7 mouse cellular contexts compared by ENCODE assay signal in genomic region chr10:80621940-80622660, GRCm38 (mm10). TPM values are rescaled to one million over a fixed set of nuclear protein-coding genes. Genes with fewer than 3 reads are reported as not detected.
DNase-seq lines count a peak whose midpoint lies in the region; ATAC-seq lines count a peak whose summit lies in the region.

No protein-coding gene starts in this region.

- H3K4me3 ChIP-seq in embryonic facial prominence, embryonic 12.5 days: peak overlapping the region; percentile 82
- peak overlapping the region; percentile 87 for H3K4me3 ChIP-seq in limb, embryonic 11.5 days (ENCODE audit: low read depth, low read length)
- peak overlapping the region; percentile 78 for H3K4me3 ChIP-seq in midbrain, embryonic 14.5 days (replicated peaks; ENCODE audit: low read depth, low read length)

- H3K4me1 ChIP-seq in embryonic facial prominence, embryonic 12.5 days: peaks cover 24% of the 10 kb centered on the region
- peaks cover 17% of the 10 kb centered on the region for H3K4me1 ChIP-seq in limb, embryonic 11.5 days (ENCODE audit: control insufficient read depth, insufficient read depth, low read length)
- peaks cover 22% of the 10 kb centered on the region for H3K4me1 ChIP-seq in midbrain, embryonic 14.5 days (ENCODE audit: control insufficient read depth, insufficient read depth, low read length)

- H3K27me3 ChIP-seq in embryonic facial prominence, embryonic 12.5 days: no peaks in the 10 kb centered on the region
- no peaks in the 10 kb centered on the region for H3K27me3 ChIP-seq in limb, embryonic 11.5 days (ENCODE audit: control insufficient read depth, insufficient read depth, low read length)
- no peaks in the 10 kb centered on the region for H3K27me3 ChIP-seq in midbrain, embryonic 14.5 days (ENCODE audit: control insufficient read depth, insufficient read depth, low read length)

- peak; percentile 93 for ATAC-seq in embryonic facial prominence, embryonic 12.5 days (ENCODE audit: insufficient number of reproducible peaks, insufficient read depth, low FRiP score, low TSS enrichment)
- ATAC-seq in limb, embryonic 11.5 days (ENCODE audit: insufficient number of reproducible peaks, low FRiP score, low TSS enrichment, low read depth): peak; percentile 95
- ATAC-seq in midbrain, embryonic 14.5 days (ENCODE audit: low FRiP score, low TSS enrichment): peak; percentile 96

- H3K36me3 ChIP-seq in embryonic facial prominence, embryonic 12.5 days: no peaks in the 10 kb centered on the region
- no peaks in the 10 kb centered on the region for H3K36me3 ChIP-seq in limb, embryonic 11.5 days (ENCODE audit: control insufficient read depth, insufficient read depth, low read length)
- H3K36me3 ChIP-seq in midbrain, embryonic 14.5 days (ENCODE audit: control insufficient read depth, insufficient read depth, low read length): no peaks in the 10 kb centered on the region

- peak overlapping the region; percentile 93 for H3K4me2 ChIP-seq in embryonic facial prominence, embryonic 12.5 days (replicated peaks)
- peak overlapping the region; percentile 69 for H3K4me2 ChIP-seq in limb, embryonic 11.5 days (ENCODE audit: low read depth, severe bottlenecking)
- peak overlapping the region; percentile 98 for H3K4me2 ChIP-seq in midbrain, embryonic 14.5 days (ENCODE audit: low read length)

- H3K9ac ChIP-seq in embryonic facial prominence, embryonic 12.5 days: peak overlapping the region; percentile 91
- H3K9ac ChIP-seq in limb, embryonic 11.5 days (ENCODE audit: low read length): peak overlapping the region; percentile 80
- peak overlapping the region; percentile 86; the same call in 1 of the 2 replicates for H3K9ac ChIP-seq in midbrain, embryonic 14.5 days (replicated peaks; ENCODE audit: low read length)

- DNase-seq in adrenal gland, postnatal 25 days: peak; percentile 98
- DNase-seq in heart, adult 11 months: peak; percentile 100
- peak; percentile 99 for DNase-seq in kidney, adult 18-20 months
- peak; percentile 100 for DNase-seq in limb, embryonic 11.5 days (ENCODE audit: low spot score)
- DNase-seq in midbrain, embryonic 14.5 days: peak; percentile 100
- DNase-seq in spleen, adult 18-20 months: peak; percentile 98 to 99

- H3K27ac ChIP-seq in embryonic facial prominence, embryonic 12.5 days: peak overlapping the region; percentile 88
- peak overlapping the region; percentile 53 for H3K27ac ChIP-seq in limb, embryonic 11.5 days (replicated peaks; ENCODE audit: low read depth, low read length)
- peak overlapping the region; percentile 97 for H3K27ac ChIP-seq in midbrain, embryonic 14.5 days (replicated peaks; ENCODE audit: low read depth, low read length)

- WGBS in embryonic facial prominence, embryonic 12.5 days: under 1% methylated on average over 64 of the region's 64 CpGs
- WGBS in limb, embryonic 11.5 days: under 1% methylated on average over 64 of the region's 64 CpGs
- under 1% methylated on average over 64 of the region's 64 CpGs for WGBS in midbrain, embryonic 14.5 days

- H3K9me3 ChIP-seq in embryonic facial prominence, embryonic 12.5 days: no peaks in the 10 kb centered on the region
- no peaks in the 10 kb centered on the region for H3K9me3 ChIP-seq in limb, embryonic 11.5 days (ENCODE audit: control insufficient read depth, low read length)
- H3K9me3 ChIP-seq in midbrain, embryonic 14.5 days (ENCODE audit: control insufficient read depth, low read length): no peaks in the 10 kb centered on the region

RNA-seq across cellular contexts. Expression of gene Csnk1g2, which starts 0.5 kb away (rescaled TPM):
- total RNA-seq in adrenal gland, postnatal 25 days (2021): 127 and 157 TPM in 2 replicates
- 250 and 263 TPM in 2 replicates for polyA plus RNA-seq in embryonic facial prominence, embryonic 12.5 days (2016; fragmentation: Nextera tagmentation; extraction: Ambion mirVana)
- 126 and 152 TPM in 2 replicates for polyA plus RNA-seq in limb, embryonic 11.5 days (2014; fragmentation: Nextera tagmentation; extraction: Ambion mirVana)
- polyA plus RNA-seq in midbrain, embryonic 14.5 days (2014; fragmentation: Nextera tagmentation; extraction: Ambion mirVana): 74.1 and 98.5 TPM in 2 replicates

RNA-seq across cellular contexts. Expression of gene Gm49322, which starts 16.3 kb away (rescaled TPM):
- 2.3 and 3.0 TPM in 2 replicates for total RNA-seq in adrenal gland, postnatal 25 days (2021)
- 4.7 and 5.9 TPM in 2 replicates for polyA plus RNA-seq in embryonic facial prominence, embryonic 12.5 days (2016; fragmentation: Nextera tagmentation; extraction: Ambion mirVana)
- 2.1 and 2.6 TPM in 2 replicates for polyA plus RNA-seq in limb, embryonic 11.5 days (2014; fragmentation: Nextera tagmentation; extraction: Ambion mirVana)
- 2.5 and 2.6 TPM in 2 replicates for polyA plus RNA-seq in midbrain, embryonic 14.5 days (2014; fragmentation: Nextera tagmentation; extraction: Ambion mirVana)

RNA-seq across cellular contexts. Expression of gene Adat3, which starts 19.4 kb away (rescaled TPM):
- total RNA-seq in adrenal gland, postnatal 25 days (2021): 3.5 and 5.6 TPM in 2 replicates
- polyA plus RNA-seq in embryonic facial prominence, embryonic 12.5 days (2016; fragmentation: Nextera tagmentation; extraction: Ambion mirVana): 7.0 and 7.8 TPM in 2 replicates
- 9.7 and 9.8 TPM in 2 replicates for polyA plus RNA-seq in limb, embryonic 11.5 days (2014; fragmentation: Nextera tagmentation; extraction: Ambion mirVana)
- 4.9 and 5.0 TPM in 2 replicates for polyA plus RNA-seq in midbrain, embryonic 14.5 days (2014; fragmentation: Nextera tagmentation; extraction: Ambion mirVana)

RNA-seq across cellular contexts. Expression of gene Scamp4, which starts 19.4 kb away (rescaled TPM):
- total RNA-seq in adrenal gland, postnatal 25 days (2021): 64.8 and 68.6 TPM in 2 replicates
- 77.4 and 80.6 TPM in 2 replicates for polyA plus RNA-seq in embryonic facial prominence, embryonic 12.5 days (2016; fragmentation: Nextera tagmentation; extraction: Ambion mirVana)
- 68.8 and 73.0 TPM in 2 replicates for polyA plus RNA-seq in limb, embryonic 11.5 days (2014; fragmentation: Nextera tagmentation; extraction: Ambion mirVana)
- 62.1 and 67.6 TPM in 2 replicates for polyA plus RNA-seq in midbrain, embryonic 14.5 days (2014; fragmentation: Nextera tagmentation; extraction: Ambion mirVana)

RNA-seq across cellular contexts. Expression of gene Abhd17a, which starts 32.0 kb away (rescaled TPM):
- 87.8 and 100 TPM in 2 replicates for total RNA-seq in adrenal gland, postnatal 25 days (2021)
- polyA plus RNA-seq in embryonic facial prominence, embryonic 12.5 days (2016; fragmentation: Nextera tagmentation; extraction: Ambion mirVana): 123 and 125 TPM in 2 replicates
- 114 and 121 TPM in 2 replicates for polyA plus RNA-seq in limb, embryonic 11.5 days (2014; fragmentation: Nextera tagmentation; extraction: Ambion mirVana)
- 128 and 151 TPM in 2 replicates for polyA plus RNA-seq in midbrain, embryonic 14.5 days (2014; fragmentation: Nextera tagmentation; extraction: Ambion mirVana)

Comparison
In these comparisons a context has a peak if more than half of its experiments do, and no peak if none do; other contexts are left out.
1. Peak in every context shown above with its lines: DNase-seq, ATAC-seq, H3K4me3 ChIP-seq and H3K27ac ChIP-seq.